Mouse (Mus musculus) midbrain, embryonic 16.5 days (tissue): ENCODE measurements around the gene Rnf43. TPM values are rescaled to one million over a fixed set of nuclear protein-coding genes. Genes with fewer than 3 reads are reported as not detected.

Source experiments
- ATAC-seq: fragments of 200-750 bp; cut with Nextera tagmentation; 2 replicates; pipeline ENCODE4 v1.8.0; 2017; ENCODE audit warnings: moderate TSS enrichment
- H3K27ac ChIP-seq: fragments of 300-500 bp; sonication (generic); 2 replicates; pipeline ENCODE4 v1.5.1; 2014; ENCODE audit warnings: mild to moderate bottlenecking, low read length, mixed read lengths
- H3K27me3 ChIP-seq: fragments of 300-500 bp; sonication (generic); 2 replicates; pipeline ENCODE4 v1.6.1; 2014; ENCODE audit warnings: low read depth, low read length, mixed read lengths; ENCODE audit not compliant: control insufficient read depth, insufficient read depth
- H3K36me3 ChIP-seq: fragments of 300-500 bp; sonication (generic); 2 replicates; pipeline ENCODE4 v1.6.1; 2014; ENCODE audit warnings: mild to moderate bottlenecking, low read length, moderate library complexity, mixed read lengths; ENCODE audit not compliant: control insufficient read depth, insufficient read depth
- H3K4me1 ChIP-seq: fragments of 300-500 bp; sonication (generic); 2 replicates; pipeline ENCODE4 v1.6.1; 2014; ENCODE audit warnings: mild to moderate bottlenecking, low read length, mixed read lengths; ENCODE audit not compliant: control insufficient read depth, insufficient read depth
- H3K4me2 ChIP-seq: fragments of 300-500 bp; sonication (generic); 2 replicates; pipeline ENCODE4 v1.6.1; 2014; ENCODE audit warnings: mild to moderate bottlenecking, low read length, mixed read lengths
- H3K4me3 ChIP-seq: fragments of 300-500 bp; sonication (generic); 2 replicates; pipeline ENCODE4 v1.5.1; 2014; ENCODE audit warnings: low read depth, mild to moderate bottlenecking, low read length, moderate library complexity, mixed read lengths
- H3K9ac ChIP-seq: fragments of 300-500 bp; sonication (generic); 2 replicates; pipeline ENCODE4 v1.6.1; 2014; ENCODE audit warnings: low read depth, low read length, mixed read lengths
- H3K9me3 ChIP-seq: fragments of 300-500 bp; sonication (generic); replicated peaks from 2 replicates; pipeline ENCODE4 v1.6.1; 2014; ENCODE audit warnings: mild to moderate bottlenecking, low read length, mixed read lengths; ENCODE audit not compliant: control insufficient read depth, poor library complexity, severe bottlenecking
- WGBS: fragments of 180-500 bp; shearing (Covaris S2); extraction: QIAGEN DNeasy Blood & Tissue Kit; methylation state at CpG from one replicate; pipeline ENCODE4 v1.1.7; 2014; 5-methylcytosine and 5-hydroxymethylcytosine counted together
- polyA plus RNA-seq: library from polyadenylated mRNA; unstranded; fragments of >200 nt; fragmentation: Nextera tagmentation; extraction: Ambion mirVana; gene quantifications from 2 replicates; pipeline ENCODE4 v1.2.1, GENCODE M21; 2015

Gene Rnf43
- polyA plus RNA-seq, 1 experiment from 2014 or later: 0.68 TPM

DNA sequence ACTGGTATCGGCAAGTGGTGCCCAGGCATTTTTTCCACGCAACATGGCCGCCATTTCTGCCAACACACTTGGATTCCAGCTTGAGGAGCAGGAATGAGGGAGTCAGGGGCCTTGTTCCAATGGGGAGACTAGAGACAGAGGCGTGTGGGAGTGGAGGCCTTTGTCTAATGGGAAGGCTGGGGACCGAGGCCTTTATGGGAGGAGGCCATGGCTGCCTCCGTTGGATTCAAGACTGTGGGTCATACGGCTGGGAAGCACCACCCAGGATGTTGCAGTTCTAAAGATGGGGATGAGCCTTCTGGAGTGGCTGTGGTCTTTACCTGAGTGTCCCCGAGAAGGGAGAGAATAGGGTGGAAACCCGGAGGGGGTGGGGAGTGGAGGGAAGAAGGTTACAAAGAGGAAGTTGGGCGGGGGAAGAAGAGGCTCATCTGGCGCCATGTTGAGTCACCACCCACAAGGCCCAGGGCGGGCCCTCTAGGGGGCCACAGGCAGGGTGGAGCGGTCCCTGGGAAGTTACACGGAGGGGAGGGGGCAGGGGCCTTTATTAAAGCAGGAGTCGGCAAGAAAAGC is 93.8 kb downstream of the Rnf43 start:
- Histone ChIP-seq H3K4me2 (no peak overlapping the region), H3K9me3 (no peaks in the 10 kb centered on the region), H3K4me1 (peaks cover 7% of the 10 kb centered on the region), H3K36me3 (no peaks in the 10 kb centered on the region), H3K9ac (no peak overlapping the region), H3K27ac (no peak overlapping the region), H3K4me3 (no peak overlapping the region), H3K27me3 (no peaks in the 10 kb centered on the region)
- 90% methylated on average over 15 of the region's 15 CpGs for WGBS
- ATAC-seq: no peak

DNA sequence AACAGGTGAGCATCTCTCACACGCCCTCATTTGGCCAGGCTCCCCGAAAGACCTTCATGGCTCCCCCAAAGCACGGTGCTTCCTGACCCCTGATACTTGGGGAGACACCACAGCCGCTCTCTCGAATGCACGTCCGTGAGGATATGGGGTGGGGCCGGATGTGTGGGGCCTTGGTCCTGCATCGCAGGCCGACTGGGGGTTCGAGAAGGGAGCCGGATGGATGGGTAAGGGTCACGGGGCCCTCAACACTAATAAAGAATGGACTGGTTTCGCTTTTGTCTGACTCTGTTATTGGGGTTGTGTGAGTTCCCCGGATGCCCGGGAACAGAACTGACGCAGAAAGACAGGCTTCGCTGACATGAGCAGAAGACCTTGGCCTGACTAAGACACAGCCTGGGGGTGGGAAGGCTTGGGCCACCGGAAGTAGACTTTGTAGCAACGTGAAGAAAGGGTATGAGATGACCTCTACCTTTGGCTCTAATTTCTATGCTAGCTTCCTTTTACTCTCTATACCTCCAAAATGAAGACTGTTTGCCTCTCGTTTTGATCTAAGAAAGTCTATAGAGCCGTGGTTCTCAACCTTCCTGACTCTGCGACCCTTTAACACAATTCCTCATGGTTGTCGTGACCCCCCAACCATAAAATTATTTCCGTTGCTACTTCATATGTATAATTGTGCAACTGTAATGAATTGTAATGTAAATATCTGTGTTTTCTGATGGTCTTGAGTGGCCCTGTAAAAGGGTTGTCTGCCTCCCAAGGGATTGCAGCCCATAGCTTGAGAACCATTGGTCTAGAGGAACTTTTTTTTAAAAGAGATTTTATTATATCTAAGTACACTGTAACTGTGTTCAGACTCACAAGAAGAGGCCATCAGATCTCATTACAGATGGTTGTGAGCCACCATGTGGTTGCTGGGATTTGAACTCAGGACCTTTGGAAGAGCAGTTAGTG is 94.8 kb downstream of the Rnf43 start:
- no peak overlapping the region for H3K27ac ChIP-seq
- H3K9me3 ChIP-seq: no peaks in the 10 kb centered on the region
- no peak for ATAC-seq
- H3K36me3 ChIP-seq: no peaks in the 10 kb centered on the region
- no peak overlapping the region for H3K9ac ChIP-seq
- H3K4me2 ChIP-seq: no peak overlapping the region
- no peak overlapping the region for H3K4me3 ChIP-seq
- no peaks in the 10 kb centered on the region for H3K27me3 ChIP-seq
- H3K4me1 ChIP-seq: peaks cover 15% of the 10 kb centered on the region
- WGBS: 92% methylated on average over 25 of the region's 25 CpGs

DNA sequence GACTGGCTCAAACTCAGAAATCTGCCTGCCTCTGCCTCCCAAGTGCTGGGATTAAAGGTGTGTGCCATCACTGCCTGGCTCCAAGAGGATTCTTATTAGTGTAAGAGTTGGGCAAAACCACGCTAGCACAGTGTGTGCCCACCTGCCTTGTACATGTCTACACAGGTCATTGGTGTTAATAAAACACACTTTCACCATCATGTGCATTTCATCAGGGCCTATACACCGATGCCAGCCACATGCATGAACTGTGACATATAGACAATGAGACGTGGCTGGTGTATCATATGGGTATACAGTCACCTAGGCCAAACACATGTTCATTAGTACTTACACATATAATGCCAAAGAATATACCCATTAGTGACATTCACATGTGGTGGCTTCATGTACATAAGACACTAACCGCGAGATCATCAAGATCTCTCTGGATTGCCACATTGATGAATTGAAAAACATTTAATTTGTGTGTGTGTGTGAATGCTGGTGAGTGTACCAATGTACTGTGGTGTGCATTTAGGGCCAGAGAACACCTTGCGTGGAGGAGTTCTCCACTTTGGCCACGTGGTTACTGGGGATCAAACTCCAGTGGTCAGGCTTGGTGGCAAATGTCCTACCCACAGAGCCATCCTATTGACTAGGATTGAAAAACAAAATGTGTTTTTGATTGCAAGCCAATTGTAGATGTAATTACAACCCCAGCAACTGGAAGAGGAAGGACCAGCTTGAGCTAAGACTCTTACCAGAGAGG is 95.8 kb downstream of the Rnf43 start:
- no peaks in the 10 kb centered on the region for H3K27me3 ChIP-seq
- no peak overlapping the region for H3K4me3 ChIP-seq
- ATAC-seq: no peak
- peaks cover 23% of the 10 kb centered on the region for H3K4me1 ChIP-seq
- no peaks in the 10 kb centered on the region for H3K36me3 ChIP-seq
- no peak overlapping the region for H3K9ac ChIP-seq
- H3K27ac ChIP-seq: no peak overlapping the region
- no peak overlapping the region for H3K4me2 ChIP-seq
- 79% methylated on average over 7 of the region's 7 CpGs for WGBS
- no peaks in the 10 kb centered on the region for H3K9me3 ChIP-seq

DNA sequence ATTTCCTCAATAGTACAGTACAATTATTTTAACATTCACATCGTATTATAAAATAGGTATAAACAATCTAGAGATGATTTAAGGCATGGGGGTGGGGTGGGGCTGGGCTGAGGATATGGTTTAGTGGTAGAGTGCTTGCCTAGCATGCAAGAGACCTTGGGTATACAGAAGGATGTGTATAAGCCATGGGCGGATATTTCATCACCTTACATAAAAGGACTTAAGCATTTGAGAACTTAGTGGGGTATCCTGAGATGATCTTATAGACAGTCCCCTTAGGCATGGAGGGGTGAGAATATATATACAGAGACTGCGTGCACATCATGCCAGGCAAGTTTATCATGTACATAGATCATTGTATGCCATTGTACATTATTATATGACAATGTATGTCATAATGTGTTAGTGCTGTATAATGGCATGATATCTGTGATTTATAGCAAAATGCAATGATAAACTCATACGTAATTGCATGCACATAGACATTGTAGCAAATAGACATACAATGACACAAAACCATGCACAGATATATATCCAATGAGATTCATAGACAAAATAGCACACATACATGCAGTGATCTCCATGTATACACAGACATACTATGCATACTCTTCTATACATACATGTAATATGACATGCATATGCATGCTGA is 96.6 kb downstream of the Rnf43 start:
- Histone ChIP-seq H3K27ac (peak overlapping the region; percentile 90; the same call in 1 of the 2 replicates), H3K9me3 (no peaks in the 10 kb centered on the region), H3K4me3 (no peak overlapping the region), H3K4me2 (no peak overlapping the region; the same call in 1 of the 2 replicates), H3K9ac (no peak overlapping the region), H3K36me3 (no peaks in the 10 kb centered on the region), H3K27me3 (no peaks in the 10 kb centered on the region), H3K4me1 (peaks cover 23% of the 10 kb centered on the region)
- WGBS: 80% methylated on average over 4 of the region's 4 CpGs
- ATAC-seq: no peak

DNA sequence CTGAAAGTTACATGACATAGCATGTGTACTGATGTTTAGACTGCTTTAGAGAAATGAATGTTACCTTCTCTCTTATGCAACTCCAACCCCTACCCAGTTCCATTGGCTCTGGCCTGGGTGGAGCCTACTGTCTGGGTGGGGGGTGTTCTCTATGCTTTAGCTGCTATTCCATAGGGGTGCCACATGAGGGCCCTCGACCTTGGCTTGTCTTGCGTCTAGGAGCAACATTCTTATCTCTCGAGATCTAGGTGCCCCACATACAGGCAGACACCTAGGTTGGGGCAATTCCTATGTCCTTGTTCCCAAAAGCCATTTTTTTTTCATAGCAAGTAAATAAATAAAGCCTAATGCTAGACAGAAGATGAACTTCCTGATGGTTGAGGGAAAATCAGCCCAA is 97.1 kb downstream of the Rnf43 start:
- no peak for ATAC-seq
- Histone ChIP-seq H3K9ac (peak overlapping the region; percentile 84; the same call in 1 of the 2 replicates), H3K27me3 (no peaks in the 10 kb centered on the region), H3K4me3 (peak overlapping the region; percentile 54), H3K36me3 (no peaks in the 10 kb centered on the region), H3K4me2 (peak overlapping the region; percentile 90), H3K27ac (peak overlapping the region; percentile 90), H3K9me3 (no peaks in the 10 kb centered on the region), H3K4me1 (peaks cover 23% of the 10 kb centered on the region)
- WGBS: 1% methylated on average over 3 of the region's 3 CpGs

DNA sequence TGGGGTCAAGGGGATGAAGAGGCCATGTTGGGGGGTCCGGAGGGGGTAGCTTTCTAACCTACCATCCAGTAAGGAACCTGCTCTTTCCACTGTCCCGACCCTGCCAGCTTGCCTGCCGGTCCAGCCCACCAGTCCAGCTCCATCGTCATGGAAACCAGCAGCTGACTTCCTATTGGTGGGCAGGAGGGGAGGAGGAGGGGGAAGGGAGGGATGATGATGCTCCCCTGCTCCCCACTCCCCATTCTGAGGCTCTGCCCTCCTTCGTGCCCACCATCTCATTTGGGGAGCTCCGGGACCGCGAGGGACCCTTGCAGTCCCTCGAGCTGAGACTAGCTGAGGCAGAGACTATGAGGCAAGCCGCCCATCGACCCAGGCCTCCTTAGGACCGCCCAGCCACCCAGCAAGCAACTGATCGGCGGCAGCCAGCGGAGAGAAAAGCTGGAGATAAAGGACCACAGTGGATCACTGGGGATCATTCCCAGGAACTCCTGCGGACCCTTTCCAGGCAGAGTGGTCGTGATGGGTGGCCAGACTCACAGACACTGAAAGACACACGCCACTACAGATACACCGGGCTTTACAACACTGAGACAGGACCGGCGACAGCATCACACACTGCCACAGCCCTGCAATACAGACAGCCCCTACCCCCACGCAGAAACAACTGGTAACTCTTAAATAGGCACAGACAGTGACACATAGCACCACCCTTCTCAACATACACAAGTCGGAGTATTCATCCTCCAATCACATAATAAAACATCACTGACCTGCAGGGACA is 98.0 kb downstream of the Rnf43 start, which contains the start of gene Tspoap1:
Gene Tspoap1 (plus strand): TSS at position 241 of the 781 bp plus-strand sequence.
- Histone ChIP-seq H3K36me3 (no peaks in the 10 kb centered on the region), H3K4me1 (peaks cover 30% of the 10 kb centered on the region), H3K9ac (peak within 1 kb of the TSS; percentile 84), H3K9me3 (no peaks in the 10 kb centered on the region), H3K4me3 (peak within 1 kb of the TSS; percentile 54), H3K27me3 (no peaks in the 10 kb centered on the region), H3K27ac (peak within 1 kb of the TSS; percentile 90), H3K4me2 (peak within 1 kb of the TSS; percentile 90)
- 2% methylated on average over 23 of the region's 23 CpGs for WGBS
- peak; percentile 81 for ATAC-seq

DNA sequence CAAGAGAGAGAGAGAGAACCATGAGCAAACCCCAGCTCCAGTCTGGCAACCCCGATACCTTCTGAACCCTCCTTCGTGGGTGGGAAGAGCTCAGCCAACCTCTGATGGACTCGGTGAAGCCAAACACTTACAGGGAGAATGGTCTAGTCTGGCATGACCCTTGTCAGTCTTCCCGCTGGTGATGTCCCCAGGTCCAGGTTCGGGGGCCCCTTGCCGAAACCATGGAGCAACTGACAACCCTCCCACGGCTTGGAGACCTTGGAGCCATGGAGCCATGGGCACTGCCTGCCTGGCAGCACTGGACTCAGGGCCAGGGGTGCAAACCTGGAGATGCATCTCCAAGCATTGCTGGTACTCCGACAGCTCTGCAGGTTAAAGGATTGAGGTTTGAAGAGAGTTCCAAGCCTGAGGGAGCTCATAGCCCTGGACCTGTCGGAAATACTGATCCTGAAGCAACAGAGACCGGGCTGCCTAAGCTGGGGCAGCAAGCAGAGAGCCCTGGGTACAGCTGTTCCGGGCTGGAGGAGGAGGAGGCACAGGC is 98.7 kb downstream of the Rnf43 start:
- no peak overlapping the region; the same call in 1 of the 2 replicates for H3K27ac ChIP-seq
- H3K4me1 ChIP-seq: peaks cover 31% of the 10 kb centered on the region
- H3K9me3 ChIP-seq: no peaks in the 10 kb centered on the region
- H3K4me3 ChIP-seq: peak overlapping the region; percentile 54
- H3K27me3 ChIP-seq: no peaks in the 10 kb centered on the region
- peak overlapping the region; percentile 84 for H3K9ac ChIP-seq
- peak overlapping the region; percentile 90 for H3K4me2 ChIP-seq
- WGBS: 60% methylated on average over 11 of the region's 11 CpGs
- no peak for ATAC-seq
- peaks cover 1% of the 10 kb centered on the region; the same call in 1 of the 2 replicates for H3K36me3 ChIP-seq
